Mouse (Mus musculus) gonadal fat pad, adult 2 months (tissue): ENCODE measurements around the gene Ano1. TPM values are rescaled to one million over a fixed set of nuclear protein-coding genes. Genes with fewer than 3 reads are reported as not detected.

ENCODE experiments used
- DNase-seq: peaks from one replicate; pipeline ENCODE4 v3.0.0-alpha.2; 2012; ENCODE audit warnings: low read depth
- polyA plus RNA-seq: library from polyadenylated mRNA; depleted of rRNA; stranded (reverse); fragments of >200 nt; gene quantifications from 2 replicates; pipeline ENCODE4 v1.2.3, GENCODE M21; 2012

The Ano1 gene
- polyA plus RNA-seq, 1 experiment: 115 TPM

DNA sequence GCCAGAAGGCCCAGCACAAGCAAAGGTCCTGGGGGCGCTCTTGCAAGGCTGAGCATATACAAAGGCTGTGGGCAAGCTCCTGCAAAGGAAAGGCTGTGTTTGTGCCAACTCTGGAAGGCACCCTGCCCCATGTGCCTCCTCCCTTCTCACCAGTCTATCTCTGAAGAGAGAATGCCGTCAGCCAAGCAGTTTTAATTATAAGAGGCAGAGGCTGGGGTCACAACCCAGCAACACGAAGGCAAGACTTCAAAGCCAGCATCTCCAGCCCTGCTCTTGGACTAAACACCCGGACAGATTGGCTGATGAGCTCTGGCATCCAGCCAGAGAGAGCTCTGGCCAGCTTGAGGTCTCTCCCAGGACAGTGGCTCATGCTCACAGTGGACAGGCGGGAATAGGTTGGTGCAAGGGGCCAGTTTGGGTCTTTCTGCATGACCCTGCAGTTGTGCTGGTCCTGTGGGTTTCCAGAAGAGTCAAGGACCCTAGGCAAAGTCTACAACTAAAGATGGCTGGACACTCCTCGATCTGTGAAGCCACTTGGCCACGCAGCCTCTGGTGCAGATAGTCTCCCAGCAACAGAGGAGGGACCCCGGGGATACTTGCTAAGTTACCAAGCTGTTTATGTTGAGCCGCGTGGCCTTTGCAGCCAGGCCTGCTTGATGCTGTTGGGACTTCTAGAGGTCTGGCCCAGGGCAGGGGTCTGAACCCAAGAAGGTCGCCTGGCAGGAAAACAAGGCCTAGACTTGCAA is 12.9 kb upstream of the Ano1 start:
- DNase-seq: no peak

- DNase-seq: no peak
Measured at GRCm38 (mm10) chr7:144764013-144764412, 12.2 kb upstream of the Ano1 start.

GRCm38 (mm10) chr7:144762496-144763235 is 10.9 kb upstream of the Ano1 start:
- DNase-seq: no peak

DNA sequence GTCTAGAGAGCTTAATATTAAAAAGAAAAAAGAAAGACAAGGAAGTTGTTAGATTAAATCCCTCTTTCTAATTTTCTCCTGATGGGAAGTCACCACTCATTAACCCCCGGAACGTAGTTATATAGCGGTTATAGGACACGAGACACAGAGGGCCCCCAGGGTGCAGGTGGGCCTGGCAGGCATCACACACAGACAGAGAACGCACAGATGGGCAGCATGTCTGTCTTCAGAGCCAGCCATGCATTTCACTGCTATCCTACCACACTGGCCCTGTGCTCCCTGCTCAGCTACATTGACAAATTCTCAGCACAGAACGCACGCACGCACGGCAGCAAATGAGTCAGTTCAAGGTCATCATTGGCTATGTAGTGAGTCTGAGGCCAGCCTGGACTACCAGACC is 8.5 kb upstream of the Ano1 start:
- DNase-seq: no peak

GRCm38 (mm10) chr7:144759455-144759854 is 7.7 kb upstream of the Ano1 start:
- DNase-seq: no peak

DNA sequence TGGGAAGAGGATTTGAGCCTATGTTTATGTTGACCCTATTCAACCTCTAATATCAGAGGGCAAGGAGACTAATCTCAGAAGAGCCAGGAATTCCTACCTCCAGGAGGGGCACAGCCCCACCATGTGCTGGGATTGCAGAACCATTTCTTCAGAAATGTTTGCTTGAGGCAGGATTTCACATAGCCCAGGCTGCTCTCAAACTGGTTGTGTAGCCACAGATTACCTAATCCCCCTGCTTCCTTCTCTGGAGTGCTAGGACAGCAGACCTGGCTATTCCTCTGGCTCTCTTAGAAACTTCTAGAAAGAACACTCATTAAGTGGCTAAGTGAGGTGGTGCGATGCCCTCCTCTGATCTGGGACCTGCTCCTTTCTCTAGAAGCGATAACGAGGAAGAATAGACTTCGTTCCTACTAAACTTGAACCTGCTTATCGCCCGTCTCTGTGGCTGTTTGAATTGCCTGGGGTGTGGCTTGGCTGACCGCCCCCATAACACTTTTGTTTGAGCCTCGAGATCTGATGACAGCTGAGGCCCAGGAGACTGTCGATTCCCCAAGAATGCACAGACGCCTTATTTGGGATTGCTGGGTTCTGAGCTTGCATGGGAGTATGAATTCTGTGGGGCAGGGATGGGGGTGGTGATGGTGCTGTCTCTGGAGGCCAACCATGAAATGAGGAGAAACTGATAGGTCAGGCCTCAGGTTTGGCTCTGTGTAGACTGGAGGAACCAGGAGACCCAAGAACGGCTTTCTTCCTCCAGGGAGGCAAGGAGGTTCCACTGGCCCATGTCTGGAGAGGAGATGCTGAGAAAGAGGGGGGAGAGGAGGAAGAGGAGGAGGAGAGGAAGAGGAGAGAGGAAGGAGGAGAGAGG is 4.0 kb upstream of the Ano1 start:
- peak; percentile 14 for DNase-seq

DNA sequence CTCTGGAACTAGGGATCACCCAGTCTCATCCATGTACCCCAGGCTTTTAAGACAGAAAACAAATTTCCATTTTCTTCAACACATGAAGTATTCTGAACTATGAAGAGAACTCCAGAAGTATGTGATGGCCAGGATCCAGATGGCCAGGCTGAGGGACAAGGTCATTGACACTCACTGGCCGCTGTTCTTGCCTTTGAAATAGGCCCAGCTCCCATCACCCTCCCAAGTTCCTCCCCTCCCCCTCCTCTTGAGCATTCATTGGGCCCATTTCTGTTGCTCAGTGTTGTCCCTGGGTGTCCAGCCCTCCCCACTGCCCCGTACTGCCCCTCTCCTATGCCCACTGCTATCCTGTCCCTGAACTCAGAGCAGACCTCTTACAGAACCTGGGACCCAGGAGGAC is 2.9 kb upstream of the Ano1 start:
- no peak for DNase-seq

- no peak for DNase-seq
Measured at GRCm38 (mm10) chr7:144753657-144754031, 1.9 kb upstream of the Ano1 start.

DNA sequence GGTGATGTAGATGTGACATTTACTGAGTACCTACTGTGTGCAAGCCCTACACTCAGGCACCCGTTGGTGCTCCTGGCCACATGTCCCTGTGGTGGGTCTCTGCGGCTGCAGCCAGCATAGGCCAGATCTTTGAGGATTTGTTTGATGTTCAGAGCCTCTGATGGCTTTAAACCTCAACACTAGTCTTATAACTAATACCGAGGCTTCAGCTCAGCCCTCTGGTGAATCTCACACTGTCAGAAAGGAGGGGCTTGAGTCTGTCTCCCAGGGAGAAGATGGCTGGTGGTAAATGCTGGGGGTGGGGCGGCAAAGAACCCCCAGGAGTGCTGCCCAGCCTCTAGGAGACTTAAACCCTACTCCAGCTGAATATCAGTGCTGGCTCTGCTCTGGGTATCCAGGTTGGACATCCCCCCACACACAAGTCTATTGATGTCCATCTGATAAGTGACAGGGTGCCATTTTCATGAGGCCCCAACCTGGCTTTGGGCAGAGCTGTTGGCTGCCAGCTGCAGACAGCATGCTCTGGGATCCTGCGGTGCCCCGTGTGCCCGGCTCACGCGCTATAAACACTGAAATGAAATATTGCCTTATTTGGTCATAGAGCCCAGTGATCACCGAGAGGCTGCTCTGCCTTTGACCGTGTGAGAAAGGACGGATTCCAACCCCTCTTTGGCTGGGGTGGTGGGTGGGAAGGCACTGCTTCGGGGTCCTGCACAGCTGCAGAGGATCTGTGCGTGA is 1.3 kb upstream of the Ano1 start:
- DNase-seq: no peak

GRCm38 (mm10) chr7:144747756-144748155 is 4.0 kb downstream of the Ano1 start:
- no peak for DNase-seq

DNA sequence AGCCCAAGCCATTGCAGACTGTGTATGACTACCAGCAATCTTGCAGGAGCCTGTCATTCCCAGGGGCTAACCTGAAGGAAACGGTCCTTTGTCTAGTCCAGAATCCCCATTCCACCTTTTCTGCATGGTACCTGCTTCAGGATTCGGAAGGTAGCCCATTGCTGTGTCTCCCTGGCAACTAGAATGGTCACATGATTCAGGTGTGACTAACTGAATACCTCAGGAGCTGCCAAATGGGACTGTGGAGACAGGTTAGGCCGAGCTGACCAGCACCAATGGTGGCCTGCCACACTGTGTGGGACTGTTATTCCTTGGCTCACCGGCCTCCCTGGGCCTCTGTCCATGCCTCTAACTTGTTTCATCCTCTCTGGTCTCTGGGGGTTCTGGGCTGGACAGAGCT is 5.3 kb downstream of the Ano1 start:
- DNase-seq: no peak

- DNase-seq: no peak
Measured at GRCm38 (mm10) chr7:144743874-144744273, 7.9 kb downstream of the Ano1 start.

DNA sequence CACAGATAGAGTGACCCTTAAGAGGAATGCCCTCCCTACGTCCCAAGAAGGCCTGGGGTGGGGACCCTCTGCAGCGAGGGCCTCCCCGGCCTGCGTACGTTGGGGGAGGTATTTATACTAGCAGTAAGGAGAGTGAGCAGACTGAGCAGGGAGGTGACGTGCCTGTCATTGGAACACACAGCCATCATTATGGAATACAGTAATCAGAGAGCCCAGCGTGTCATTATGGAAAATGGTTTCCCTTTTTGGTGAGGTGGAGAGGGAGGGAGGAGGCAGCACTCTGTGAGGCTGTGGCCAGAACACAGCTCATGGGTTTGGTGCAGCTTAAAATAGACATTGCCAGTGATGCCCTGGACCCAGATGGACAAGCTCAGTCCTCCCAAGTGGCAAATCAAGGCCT is 11.1 kb downstream of the Ano1 start:
- DNase-seq: no peak

DNA sequence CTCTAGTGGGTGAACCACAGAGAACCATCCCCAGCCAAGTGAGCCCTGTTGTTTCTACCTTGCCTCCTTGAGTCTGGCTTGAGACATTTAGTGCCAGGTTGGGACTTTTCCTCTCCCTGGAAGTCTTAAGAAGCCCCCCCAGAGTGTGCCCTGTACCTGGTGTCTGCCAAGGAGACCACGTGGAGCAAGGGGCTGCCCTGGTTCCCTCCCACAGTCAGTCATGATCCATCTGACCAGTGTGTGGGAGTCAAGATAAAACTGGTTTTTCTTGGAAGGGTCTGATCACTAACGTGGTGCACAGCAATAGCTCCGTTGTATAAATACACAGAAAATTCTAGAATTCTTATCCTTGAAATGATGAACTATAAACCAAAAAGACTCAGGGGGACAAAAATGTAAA is 12.0 kb downstream of the Ano1 start:
- no peak for DNase-seq

GRCm38 (mm10) chr7:144738357-144738798 is 13.4 kb downstream of the Ano1 start:
- DNase-seq: no peak

DNA sequence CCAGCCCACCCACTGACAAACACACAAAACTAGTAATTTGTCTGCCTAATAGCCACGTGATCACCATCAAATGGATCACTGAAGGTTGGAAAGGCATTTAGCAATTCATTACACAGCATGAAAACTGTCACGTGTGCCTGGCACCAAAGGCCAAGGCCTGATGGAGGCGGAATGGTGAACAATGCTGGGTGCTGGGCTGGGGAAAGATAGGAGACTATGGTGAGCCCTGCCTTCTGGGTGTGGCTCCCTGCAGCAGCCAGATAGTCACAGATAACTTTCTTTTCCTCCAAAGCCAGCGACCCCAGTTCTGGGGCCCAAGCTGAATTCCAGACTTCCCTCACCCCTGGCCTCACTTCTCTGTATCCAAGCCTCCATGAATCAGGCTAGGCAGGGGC is 19.9 kb downstream of the Ano1 start:
- DNase-seq: no peak

DNA sequence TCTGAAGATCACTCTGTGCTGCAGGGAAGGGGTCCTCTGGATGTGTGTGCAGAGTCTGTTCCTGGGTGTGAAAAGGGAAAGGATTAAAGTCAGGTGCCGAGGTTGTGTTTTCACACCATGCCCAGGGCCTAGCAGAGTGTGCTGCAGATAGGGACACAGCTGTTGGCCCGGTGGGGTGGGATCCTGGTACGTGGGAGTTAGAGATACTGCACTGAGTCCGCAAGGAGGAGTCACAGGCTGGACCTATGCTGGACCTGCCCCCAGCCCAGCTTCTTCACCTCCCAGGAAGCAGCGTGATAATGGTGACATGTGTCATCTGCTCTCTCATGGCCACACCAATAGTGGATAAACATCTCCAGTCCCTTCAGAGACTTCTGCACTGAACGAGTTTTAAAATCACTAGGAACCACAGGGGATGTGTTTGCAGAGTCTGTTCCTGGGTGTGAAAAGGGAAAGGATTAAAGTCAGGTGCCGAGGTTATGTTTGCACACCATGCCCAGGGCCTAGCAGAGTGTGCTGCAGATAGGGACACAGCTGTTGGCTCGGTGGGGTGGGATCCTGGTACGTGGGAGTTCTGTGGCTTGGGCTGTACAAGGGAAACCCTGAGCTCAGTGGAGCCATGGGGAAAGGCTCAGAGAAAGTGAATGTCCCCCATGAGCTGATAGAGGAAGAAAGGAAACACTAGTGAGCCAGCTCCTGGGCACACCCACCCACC is 20.4 kb downstream of the Ano1 start:
- DNase-seq: no peak

- no peak for DNase-seq
Measured at GRCm38 (mm10) chr7:144724283-144724682, 27.5 kb downstream of the Ano1 start.

- no peak for DNase-seq
Measured at GRCm38 (mm10) chr7:144719956-144720355, 31.8 kb downstream of the Ano1 start.

GRCm38 (mm10) chr7:144717736-144718135 is 34.0 kb downstream of the Ano1 start:
- DNase-seq: no peak

- DNase-seq: no peak
Measured at GRCm38 (mm10) chr7:144697870-144698269, 53.9 kb downstream of the Ano1 start.
